Mouse (Mus musculus): Measurements from ENCODE around the gene Klf12.

The Klf12 gene

DNA sequence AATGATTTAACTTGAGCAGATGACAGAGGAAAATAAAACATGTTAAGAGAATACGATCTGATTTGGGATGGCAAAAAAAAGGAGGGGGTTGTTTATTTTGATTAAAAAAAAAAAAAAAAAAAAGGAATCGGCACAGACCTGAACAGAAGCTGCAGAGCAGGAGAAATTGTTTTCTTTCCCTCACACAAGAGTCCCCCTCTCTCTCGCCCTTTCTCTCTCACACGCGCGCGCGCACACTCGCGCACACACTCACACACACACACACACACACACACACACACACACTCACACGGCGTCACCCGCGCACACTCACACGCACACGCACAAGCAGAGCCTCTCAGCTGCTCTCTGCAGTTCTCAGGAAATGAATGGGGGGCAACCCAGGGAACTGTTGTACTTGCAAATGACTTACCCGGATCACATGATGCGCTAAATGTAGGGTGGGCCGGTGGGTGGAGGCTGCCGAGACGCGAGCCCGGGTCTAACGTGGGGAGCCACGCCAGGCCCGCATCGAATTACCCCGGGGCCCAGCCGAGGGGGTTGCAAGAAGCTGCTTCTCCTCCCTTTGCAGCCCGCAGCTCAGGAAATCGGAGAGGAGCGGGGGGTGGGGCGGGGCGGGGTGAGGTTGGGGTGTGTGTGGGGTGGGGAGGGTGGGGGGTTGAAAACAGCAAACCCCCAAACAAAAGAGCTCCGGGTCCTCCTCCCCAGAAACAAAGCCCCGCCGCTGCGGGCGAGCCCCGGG lies at the start of gene Klf12:
Gene Klf12, minus strand, starts transcription at position 561 of the 742 bp plus-strand sequence.
- no peak for DNase-seq (ENCODE audit: low read depth, low spot score)

- no peak for DNase-seq (ENCODE audit: low read depth, low spot score)
Measured at GRCm38 (mm10) chr14:100333369-100333768, 48.9 kb upstream of the Klf12 start.

GRCm38 (mm10) chr14:100328602-100329276 lies 44.3 kb upstream of the Klf12 start:
- DNase-seq (ENCODE audit: low read depth, low spot score), result no peak

DNA sequence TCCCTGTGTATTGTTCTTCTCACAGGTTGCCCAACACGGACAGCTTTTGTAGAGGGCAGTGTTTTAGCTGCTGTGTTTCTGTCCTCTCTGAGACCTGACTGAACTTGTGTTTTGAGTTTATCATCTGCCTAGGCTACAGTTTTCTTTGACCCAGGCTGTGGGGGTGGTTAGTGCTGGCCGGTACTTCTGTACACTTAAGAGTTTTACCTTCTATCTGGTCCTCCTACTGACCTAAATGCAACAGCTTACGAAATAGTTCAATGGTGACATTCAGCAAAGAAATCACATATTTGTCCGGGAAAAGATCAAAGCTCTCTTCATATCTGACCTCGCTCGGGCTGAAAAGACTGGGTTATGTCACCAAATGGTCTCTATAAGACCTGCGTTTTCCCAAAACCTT lies 39.8 kb upstream of the Klf12 start:
- no peak for DNase-seq (ENCODE audit: low read depth, low spot score)

DNA sequence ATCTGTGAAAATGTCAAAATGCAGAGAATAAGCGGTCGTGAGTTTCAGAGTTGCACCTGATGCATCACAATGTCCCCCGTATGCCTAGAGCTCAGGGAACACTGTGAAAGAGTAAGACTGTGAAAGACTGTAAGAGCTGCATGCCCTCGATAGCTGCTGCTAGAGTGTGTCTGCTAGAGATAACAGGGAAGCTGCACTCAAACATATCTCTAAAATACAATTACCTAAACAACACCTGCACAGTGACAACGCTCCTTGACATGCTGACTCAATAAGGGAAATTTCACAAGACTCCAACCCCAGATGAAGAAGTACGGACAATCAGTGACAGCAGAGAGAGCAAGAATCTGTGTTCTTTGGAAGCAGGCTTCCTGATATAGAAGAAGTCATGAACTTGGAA lies 37.5 kb upstream of the Klf12 start:
- DNase-seq (ENCODE audit: low read depth, low spot score), result no peak

GRCm38 (mm10) chr14:100316780-100317179 lies 32.3 kb upstream of the Klf12 start:
- no peak for DNase-seq (ENCODE audit: low read depth, low spot score)

GRCm38 (mm10) chr14:100314099-100314498 lies 29.6 kb upstream of the Klf12 start:
- no peak for DNase-seq (ENCODE audit: low read depth, low spot score)

DNA sequence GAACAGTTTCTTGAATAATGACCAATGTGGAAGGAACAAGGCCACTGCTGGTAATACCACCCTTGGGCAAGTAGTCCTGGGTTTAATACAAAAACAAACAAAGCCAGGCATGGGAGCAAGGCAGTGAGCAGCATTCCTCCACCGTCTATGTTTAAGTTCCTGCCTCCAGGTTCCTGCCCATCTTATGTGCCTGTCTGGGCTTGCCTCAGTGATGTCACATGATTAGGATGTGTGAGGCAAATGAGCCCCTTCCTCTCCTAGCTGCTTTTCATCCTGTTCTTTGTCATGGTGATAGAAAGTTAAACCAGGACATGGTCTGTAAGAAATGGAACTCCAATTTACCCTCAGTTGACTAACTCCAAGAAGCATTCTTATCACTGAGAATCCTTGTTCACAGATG lies 16.4 kb upstream of the Klf12 start:
- no peak for DNase-seq (ENCODE audit: low read depth, low spot score)

DNA sequence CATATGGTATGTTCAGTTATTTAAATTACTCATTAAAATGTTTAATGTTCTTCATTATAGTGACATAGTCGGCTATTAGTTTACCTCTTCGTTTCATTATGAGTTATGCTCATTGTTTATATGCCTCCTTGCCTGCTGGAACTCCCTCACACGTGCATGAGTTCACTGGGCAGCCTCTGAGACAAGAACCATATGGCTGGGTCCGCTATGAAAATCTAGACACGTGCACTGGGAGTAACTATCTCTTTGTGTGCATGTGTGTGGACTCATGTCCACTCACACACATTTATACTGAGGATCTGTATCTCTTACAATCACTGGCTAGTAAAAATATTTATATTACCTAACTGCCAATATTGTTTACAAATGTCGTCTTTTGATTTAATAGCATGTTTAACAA lies 14.4 kb upstream of the Klf12 start:
- no peak for DNase-seq (ENCODE audit: low read depth, low spot score)

GRCm38 (mm10) chr14:100286586-100287241 lies 2.2 kb upstream of the Klf12 start:
- no peak for DNase-seq (ENCODE audit: low read depth, low spot score)

DNA sequence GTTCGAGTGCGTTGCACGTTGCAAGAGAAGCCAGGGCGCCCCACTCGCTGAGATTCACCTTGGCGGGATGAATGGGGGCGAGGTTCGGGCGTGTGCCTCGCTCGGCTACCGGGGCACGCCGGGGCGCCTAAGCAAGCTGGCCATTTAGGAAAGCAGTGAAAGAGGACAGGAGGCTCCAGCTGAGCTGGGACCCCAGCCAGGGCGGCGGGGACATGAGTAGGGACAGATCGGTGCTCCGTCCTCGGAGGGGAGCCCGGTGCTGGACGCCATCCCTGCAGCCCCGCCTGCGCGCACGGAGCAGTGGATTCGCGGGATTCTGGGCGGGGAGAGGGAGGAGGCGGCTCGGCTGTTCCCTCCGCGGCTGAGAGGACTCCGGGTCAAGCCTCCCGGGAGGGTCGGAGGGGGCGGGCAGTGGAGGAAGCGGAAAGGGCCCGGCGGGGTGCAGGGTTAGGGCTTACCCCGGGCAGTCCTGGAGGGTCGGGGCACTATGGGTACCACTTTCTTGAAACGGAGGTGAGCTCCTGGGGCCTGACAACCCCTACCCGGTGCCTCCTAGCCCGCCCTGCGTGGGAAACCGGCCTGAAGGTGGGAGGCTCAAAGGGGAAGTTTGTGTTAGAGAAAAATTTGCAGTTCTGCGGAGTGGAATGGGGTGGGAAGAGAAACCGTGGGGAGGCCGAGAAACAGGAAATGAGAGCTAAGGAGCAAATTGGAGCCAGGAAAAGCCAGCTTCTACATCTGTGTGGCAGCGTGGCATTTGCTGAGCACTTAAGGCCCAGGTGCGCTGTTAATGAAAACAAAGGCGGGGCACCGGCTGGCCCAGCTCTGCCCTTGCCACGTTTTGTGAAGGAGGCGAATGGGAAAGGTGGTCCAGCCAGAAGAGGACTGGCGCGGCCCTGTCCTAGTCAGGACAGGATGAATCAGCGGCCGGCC lies 1.4 kb upstream of the Klf12 start:
- DNase-seq (ENCODE audit: low read depth, low spot score), result no peak

GRCm38 (mm10) chr14:100284861-100285655 lies 579 bp upstream of the Klf12 start:
- no peak for DNase-seq (ENCODE audit: low read depth, low spot score)

- DNase-seq (ENCODE audit: low read depth, low spot score), result no peak
Measured at GRCm38 (mm10) chr14:100283411-100284118, 914 bp downstream of the Klf12 start.

- no peak for DNase-seq (ENCODE audit: low read depth, low spot score)
Measured at GRCm38 (mm10) chr14:100282651-100283050, 1.8 kb downstream of the Klf12 start.

GRCm38 (mm10) chr14:100281734-100282133 lies 2.7 kb downstream of the Klf12 start:
- no peak for DNase-seq (ENCODE audit: low read depth, low spot score)

DNA sequence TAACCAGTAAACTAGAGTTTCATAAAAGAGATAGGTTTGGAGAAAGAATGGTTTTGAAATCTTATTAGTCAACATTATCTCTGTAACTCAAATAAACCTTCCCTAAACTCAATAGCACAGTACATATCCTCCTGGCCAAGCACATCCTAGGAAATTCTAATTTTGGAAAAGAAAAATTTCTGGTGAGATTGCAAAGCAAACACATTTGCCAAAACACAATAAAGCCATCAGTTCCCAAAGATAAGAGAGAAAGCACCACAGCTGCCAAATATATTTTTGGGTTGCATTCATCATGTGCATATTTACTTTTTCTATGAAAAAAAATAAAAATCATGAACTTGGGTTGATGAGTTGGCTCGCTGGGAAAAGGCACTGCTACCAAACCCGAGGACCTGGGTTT lies 10.3 kb downstream of the Klf12 start:
- DNase-seq (ENCODE audit: low read depth, low spot score), result no peak

DNA sequence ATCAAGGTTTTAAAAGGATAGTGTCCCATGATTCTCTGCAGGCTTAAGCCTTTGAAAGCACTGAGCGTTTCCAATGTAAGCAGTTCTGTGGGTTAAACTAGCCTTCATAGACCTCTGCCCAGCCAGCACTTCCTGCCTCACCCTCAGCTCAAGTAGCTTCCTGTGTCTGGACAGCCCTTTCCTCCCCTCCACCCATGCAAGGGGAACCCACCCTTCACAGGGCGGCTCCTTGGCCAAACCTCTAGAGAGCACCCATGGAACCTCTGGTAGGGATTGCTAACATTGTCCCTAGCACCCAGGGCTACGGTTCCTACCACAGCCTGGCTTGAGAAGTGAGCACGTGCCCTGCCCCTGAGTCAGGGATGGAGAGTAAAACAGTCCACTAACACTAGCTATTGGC lies 23.9 kb downstream of the Klf12 start:
- no peak for DNase-seq (ENCODE audit: low read depth, low spot score)

DNA sequence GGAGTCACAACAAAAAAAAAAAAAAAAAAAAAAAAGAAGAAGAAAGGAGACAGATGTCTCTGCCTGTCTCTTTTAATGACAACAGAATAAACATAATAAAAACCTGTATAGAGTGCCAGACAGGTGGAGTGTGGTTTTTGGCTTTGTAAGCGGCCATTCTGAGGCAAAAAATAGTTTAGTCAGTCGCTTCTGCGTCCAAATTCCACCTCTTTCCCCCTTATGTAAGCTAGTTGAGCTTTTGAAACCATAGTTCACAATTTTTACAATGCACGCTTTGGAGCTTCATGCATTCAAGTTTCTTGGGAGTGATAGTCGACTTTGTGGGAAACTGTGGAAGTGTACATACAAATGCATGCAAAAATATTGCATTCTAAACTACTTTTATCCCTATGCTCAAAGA lies 41.4 kb downstream of the Klf12 start:
- no peak for DNase-seq (ENCODE audit: low read depth, low spot score)

GRCm38 (mm10) chr14:100239874-100240273 lies 44.6 kb downstream of the Klf12 start:
- no peak for DNase-seq (ENCODE audit: low read depth, low spot score)

DNA sequence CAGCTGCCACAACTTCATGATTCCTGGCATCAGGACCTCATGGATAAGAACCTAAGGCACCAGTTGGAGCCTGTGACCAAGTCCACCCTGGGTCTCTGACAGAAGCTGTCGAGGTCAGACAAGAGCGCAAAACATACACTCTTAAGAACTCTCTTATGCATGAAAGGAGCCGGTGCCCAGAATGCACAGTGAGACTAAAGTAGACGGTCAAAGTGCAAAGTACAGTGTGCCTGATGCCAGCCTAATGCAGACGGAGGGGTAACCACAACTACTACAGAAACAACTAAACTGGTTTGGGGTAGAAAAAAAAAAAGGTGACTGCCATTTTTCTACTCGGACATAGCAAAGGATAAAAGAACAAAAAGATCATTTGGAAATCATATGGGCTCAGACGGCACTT lies 47.7 kb downstream of the Klf12 start:
- DNase-seq (ENCODE audit: low read depth, low spot score), result no peak

All from c-Kit-negative CD71-positive TER-119-positive erythroid progenitor cells, embryonic 14.5 days (primary cell).